Mouse (Mus musculus) cerebellum, adult (tissue): ENCODE results near the gene Crhr1.

Source experiments
- ATAC-seq: cut with Nextera tagmentation; 2 replicates; pipeline ENCODE4 v1.9.2; 2017; ENCODE audit warnings: mild to moderate bottlenecking, moderate library complexity, mixed read lengths; ENCODE audit not compliant: insufficient number of reproducible peaks, low FRiP score, low TSS enrichment

Gene Crhr1

DNA sequence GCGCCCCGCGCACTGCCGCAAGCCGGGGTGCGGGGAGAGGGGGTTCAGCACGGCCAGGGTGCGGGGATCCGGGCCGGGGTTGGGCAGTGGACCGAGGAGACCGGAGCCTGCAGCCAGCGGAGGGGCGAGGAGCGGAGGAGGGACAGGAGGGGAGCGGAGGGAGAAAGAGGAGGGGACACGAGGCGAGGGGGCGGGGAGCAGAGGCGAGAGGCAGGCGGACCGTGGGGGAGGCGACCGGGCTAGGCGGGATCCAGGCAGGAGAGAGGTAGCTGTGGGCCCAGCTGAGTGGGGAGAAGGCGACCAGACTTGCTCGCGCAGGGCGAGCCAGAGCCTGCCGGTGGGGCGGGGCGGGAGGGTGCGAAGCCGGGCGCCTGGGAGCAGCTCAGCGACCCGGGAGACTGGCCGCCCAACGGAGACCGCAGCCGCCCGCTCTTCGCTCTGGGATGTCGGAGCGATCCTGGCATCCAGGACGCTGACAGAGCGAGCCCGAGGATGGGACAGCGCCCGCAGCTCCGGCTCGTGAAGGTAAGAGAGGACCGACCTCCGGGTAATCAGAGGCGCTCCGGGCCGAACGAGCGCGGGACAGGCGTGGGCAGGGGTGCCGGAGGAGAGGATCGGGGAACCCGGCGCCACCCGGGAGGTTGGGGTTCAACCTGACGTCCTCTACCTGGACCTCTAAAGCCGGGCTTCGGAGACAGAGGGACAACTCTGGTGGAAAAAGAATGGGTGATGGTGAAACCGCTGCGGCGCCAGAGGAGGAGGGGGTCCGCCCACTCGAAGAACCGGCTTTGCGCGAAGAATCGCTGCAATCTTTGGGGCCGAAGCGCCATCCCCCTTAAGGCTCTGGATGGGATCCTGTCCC, at the start of gene Crhr1:
TSS of gene Crhr1 (plus strand) at position 276 of the 862 bp plus-strand sequence.
- ATAC-seq: peak; percentile 72

DNA sequence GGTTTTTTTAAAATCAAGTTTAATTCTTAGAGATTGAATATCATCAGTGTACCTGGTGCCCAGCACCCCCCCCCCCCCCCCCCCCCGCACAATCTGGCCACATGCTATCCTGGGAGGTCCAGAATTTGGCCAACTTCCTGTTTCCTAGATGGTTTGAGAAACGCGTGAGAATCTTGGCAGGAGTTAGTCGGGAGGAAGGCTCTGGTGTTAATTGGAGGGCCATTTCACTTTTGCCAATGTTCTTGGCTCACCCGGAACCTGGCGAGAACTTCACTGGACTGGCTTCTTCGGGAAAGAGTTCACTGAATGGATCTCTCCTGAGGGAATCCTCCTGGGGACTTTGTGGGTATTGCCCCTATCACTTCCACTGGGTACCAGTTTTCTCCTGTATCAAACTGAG, 49.4 kb upstream of the Crhr1 start:
- ATAC-seq: no peak

DNA sequence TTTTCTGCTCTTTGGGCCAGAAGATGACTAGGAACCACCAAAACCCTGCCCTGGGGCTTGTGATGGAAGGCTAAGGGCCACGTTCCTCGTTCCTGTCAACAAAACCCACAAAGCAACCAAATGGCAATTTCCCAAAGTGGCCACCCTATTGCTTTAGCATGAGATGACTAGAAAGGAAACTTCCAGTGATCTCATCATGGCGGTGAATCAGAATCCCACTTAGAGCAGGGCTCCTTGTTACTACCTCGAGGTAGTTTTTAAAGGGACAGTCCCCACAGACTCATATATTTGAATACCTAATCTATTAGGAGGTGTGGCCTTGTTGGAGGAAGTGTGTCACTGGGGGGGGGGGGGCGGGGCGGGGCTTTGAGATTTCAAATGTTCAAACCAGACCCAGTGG, 48.9 kb upstream of the Crhr1 start:
- no peak for ATAC-seq

DNA sequence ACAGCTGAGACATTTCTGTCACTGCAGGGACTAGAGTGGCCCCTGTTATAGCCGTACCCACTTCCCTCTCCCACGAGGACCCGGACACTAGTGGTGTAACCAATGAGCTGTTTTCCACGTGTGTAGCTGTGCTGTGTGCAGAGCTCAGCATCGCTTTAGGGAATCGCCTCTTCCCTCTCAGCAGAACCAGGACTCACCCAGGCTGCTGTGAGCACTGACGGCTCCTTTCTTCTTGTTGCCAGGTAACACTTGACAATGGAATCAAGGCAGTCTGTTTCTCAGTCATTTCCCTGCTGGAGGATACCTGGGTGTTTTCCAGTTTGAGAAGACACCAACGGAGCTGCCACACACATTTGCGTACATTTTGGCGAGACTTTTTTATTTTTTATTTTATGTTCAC, 44.1 kb upstream of the Crhr1 start:
- ATAC-seq: no peak

- ATAC-seq: no peak
These were observed 41.9 kb upstream of the Crhr1 start for GRCm38 (mm10) chr11:104090769-104091168.

DNA sequence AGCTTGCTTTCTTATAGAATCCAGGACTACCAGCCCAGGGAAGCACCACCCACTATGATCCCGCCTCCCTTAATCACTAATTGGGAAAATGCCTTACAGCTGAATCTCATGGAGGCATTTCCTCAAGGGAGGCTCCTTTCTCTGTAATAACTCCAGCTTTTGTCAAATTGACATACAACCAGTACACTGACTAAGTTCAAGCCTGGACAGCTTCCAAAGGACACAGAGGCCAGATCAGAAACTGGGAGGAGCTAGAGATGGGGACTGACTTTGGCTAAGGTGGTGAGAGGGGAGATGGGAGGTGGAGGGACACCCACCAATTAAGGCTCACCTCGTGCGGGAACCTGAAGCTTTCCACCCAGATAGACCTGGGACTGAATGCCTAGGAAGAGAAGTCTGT, 37.5 kb upstream of the Crhr1 start:
- ATAC-seq: no peak

- ATAC-seq: no peak
These were observed 36.1 kb upstream of the Crhr1 start for GRCm38 (mm10) chr11:104096536-104096935.

- ATAC-seq: no peak
These were observed 33.1 kb upstream of the Crhr1 start for GRCm38 (mm10) chr11:104099542-104099941.

GRCm38 (mm10) chr11:104102641-104103040, 30.0 kb upstream of the Crhr1 start:
- ATAC-seq: no peak

DNA sequence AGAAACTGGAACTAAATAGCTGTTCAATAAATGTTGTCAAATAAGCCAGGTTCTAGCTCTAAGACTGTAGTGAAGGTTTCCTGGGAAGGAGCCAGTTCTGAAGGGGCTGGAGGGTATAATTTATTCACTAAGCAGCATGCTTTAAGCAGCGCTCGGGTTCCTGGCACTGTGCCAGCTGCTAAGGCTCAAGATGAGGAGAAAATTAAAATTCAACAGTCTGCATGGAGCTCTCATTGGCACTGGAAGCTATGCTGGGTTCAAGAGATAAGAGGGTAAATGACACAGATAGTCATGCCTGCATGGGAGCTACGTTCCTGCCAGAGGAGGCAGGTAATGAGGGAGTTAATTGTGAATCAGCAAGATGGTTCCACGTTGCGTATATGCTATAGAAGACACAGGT, 26.3 kb upstream of the Crhr1 start:
- no peak for ATAC-seq

DNA sequence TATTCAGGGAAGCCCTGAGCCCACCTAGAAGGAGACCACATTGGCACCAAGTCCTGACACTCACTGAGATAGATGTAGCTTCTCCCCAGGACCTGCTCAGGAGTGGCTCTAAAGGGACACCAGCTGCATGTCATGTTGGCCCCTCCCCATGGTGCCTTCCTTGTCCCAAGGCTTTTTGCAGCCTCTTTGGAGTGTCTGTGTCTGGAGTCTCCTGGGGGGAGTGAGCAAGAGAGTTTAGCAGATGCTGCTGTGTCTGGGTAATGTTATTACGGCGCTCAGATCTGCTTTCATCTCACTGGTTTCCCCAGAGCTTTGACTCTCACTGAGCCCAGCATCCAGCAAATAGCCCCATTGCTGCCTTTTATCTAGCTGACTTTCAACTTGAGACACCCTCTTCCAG, 25.7 kb upstream of the Crhr1 start:
- ATAC-seq: no peak

DNA sequence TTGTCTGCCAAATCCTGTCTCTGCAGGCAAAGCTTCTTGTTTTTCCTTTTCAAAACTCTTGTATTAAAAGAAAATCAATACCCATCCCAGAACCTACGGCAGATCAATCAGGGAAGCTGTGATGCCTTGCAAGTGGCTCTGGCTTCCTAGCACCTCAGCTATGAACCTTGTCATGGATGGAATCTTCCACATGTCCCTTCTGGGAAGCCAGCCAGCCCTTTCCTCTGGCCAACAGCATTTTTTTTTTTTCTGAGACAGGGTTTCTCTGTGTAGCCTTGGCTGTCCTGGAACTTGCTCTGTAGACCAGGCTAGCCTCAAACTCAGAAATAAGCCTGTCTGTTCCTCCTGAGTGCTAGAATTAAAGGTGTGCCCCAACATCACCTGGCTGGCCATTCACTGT, 22.3 kb upstream of the Crhr1 start:
- no peak for ATAC-seq

DNA sequence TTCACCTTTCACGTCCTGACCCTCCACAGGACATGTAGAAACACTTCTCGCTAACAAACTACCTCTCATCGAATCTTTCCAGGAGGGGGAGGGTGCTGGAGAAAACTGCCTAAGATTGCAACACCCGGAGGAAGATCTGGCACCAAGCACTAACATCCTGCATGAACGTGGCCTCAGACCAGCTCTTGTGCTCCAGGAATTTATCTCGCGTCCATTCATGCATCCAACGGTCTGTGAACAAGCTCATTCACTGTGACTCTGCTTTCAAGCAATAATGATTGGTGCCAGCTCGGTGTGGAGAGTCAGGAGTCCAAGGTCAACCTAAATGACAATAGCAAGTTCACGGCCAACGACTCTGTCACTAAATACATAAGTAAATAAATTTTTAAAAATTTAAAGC, 20.8 kb upstream of the Crhr1 start:
- no peak for ATAC-seq

GRCm38 (mm10) chr11:104113699-104114098, 19.0 kb upstream of the Crhr1 start:
- no peak for ATAC-seq

GRCm38 (mm10) chr11:104114690-104115089, 18.0 kb upstream of the Crhr1 start:
- no peak for ATAC-seq

- no peak for ATAC-seq
These were observed 14.3 kb upstream of the Crhr1 start for GRCm38 (mm10) chr11:104118356-104118755.

GRCm38 (mm10) chr11:104122966-104123365, 9.7 kb upstream of the Crhr1 start:
- ATAC-seq: no peak; the same call in 1 of the 2 replicates

DNA sequence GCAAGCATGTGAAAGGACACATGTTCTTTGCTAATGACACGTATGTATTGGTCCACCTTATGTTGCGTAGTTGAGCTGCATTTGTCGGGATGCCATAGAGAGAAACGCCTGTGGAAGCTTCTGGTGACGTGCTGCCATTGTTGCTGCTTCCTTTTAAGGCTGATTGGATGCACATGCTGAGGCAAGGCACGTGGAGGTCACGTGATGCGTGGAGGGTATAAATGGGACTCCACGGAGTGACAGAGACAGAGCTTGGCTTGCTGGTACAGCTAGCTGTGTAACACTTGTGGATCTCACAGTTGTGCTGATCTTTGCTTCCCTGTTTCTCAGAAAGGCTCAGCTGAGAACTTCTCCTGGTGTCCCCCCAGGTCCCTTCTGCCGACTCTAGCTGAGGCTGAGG, 9.2 kb upstream of the Crhr1 start:
- ATAC-seq: no peak

- peak; percentile 70; the same call in 1 of the 2 replicates for ATAC-seq
These were observed 8.1 kb upstream of the Crhr1 start for GRCm38 (mm10) chr11:104124582-104124981.

GRCm38 (mm10) chr11:104129466-104129865, 3.2 kb upstream of the Crhr1 start:
- ATAC-seq: no peak

- 0 out of 2 replicates have a peak, but pooled peaks have one; percentile 5 for ATAC-seq
These were observed 1.7 kb upstream of the Crhr1 start for GRCm38 (mm10) chr11:104130721-104131647.
